Mouse (Mus musculus) adrenal gland, postnatal 14 days (tissue): ENCODE data around the gene Galr3. TPM values are rescaled to one million over a fixed set of nuclear protein-coding genes. Genes with fewer than 3 reads are reported as not detected.
A peak's percentile ranks its signal among the peaks of the same experiment; 100 is the strongest.
"Not testable (repeated sequence)": the region's sequence is repeated elsewhere in the genome, so short reads cannot be mapped to it uniquely, and the experiment has no call there.

ENCODE experiments used
- DNase-seq: peaks from one replicate; pipeline ENCODE4 v3.0.0; 2021; ENCODE audit warnings: mixed read lengths
- long read RNA-seq, 2 experiments: library from polyadenylated mRNA; stranded (forward); transcript quantifications; one replicate each; pipeline ENCODE4 v2.0.0; 2021
- total RNA-seq: library from RNA; stranded (reverse); gene quantifications from 2 replicates; pipeline ENCODE4 v1.2.3, GENCODE M21; 2021

Galr3 gene
- total RNA-seq: 0.41 and 0.78 TPM in 2 replicates
- long read RNA-seq, experiment 1: 0 reads
- long read RNA-seq, experiment 2: 0 reads

DNA sequence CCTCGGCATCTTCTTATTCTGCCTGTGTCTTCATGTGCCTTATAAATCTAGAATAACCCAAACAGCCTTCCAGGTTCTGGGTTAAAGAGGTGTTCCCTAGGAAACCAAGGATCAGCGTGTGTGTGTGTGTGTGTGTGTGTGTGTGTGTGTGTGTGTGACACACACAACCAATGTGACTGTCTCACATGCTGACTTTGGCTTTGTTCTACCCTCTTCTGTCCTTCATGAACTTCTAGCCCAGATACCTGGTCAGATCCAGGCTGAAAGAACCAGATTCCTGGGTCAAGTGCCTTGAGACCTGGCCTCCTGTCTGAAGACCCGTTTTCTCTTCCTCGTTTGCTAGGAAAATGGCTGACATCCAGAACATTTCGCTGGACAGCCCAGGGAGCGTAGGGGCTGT is at the start of gene Galr3:
Galr3 (plus strand) TSS at position 301 of the 400 bp plus-strand sequence.
- no peak for DNase-seq

DNA sequence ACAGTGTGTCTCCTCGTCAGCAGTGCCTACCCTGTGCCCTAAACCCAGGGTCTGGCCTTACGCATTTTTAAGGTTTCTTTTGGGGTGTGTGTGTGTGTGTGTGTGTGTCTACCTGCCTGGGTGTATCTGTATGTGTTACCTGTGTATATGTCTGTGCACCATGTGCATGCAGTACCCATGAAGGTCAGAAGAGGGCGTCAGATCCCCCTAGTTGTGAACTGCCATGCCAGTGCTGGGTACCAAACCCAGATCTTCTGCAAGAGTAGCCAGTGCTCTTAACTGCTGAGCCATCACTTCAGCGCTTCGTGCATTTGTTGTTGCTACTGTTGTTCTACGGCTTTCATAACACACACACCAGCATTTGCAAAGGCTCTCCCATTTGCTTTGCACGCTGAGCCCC is 49.5 kb upstream of the Galr3 start:
- DNase-seq: peak; percentile 47

DNA sequence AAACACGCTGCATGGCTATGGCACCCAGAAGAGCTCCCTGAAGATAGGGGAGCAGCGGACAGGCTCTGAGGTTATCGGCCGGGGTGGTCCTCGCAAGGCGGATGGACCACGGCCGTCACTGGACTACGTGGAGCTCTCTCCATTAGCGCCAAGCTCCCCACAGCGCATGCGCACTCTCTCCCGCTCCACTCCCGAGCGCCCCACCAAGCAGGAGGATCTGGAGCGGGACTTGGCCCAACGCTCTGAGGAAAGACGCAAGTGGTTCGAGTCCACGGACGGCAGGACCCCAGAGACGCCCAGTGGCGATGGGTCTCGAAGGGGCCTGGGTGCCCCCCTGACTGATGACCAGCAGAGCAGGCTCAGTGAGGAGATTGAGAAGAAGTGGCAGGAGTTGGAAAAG is 48.8 kb upstream of the Galr3 start:
- DNase-seq: no peak

DNA sequence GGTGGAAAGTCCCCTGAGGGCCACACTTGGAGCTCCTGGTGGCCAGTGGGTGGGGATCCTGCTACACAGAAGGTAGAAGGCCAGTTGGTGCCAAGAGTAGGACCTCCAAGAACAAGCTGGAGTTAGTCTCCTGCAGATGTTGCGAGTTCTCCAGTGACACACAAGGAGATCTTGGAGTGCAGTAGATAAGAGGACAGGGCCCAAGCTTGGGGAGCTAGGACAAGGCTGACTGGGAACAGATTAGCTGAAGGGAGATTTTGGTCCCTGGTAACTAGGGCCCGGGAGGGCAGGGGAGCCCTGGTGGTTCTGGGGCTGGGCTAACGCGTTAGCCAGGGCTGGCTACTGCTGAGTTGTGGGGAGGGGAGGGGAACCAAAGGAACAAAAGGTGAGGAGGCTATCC is 45.8 kb upstream of the Galr3 start:
- no peak for DNase-seq

DNA sequence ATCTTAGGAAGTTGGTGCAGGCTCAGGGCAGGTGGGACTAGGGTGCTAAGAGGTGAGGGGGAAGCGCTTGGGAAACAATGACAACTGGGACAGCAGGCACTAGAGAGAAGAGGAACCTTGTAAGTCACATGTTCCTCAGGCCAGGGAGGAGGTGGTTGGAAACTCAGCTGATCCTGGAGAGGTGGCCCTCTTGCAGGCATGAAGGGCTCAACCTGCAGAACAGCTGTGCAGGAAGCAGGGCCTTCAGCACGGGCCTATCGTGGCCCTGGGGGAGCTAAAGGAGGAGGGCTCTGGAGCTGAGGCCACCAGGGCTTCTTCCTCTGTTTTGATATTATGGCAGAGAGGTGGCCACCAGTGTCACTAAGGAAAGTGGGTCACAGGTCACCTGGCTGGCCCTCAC is 45.0 kb upstream of the Galr3 start:
- DNase-seq: no peak

DNA sequence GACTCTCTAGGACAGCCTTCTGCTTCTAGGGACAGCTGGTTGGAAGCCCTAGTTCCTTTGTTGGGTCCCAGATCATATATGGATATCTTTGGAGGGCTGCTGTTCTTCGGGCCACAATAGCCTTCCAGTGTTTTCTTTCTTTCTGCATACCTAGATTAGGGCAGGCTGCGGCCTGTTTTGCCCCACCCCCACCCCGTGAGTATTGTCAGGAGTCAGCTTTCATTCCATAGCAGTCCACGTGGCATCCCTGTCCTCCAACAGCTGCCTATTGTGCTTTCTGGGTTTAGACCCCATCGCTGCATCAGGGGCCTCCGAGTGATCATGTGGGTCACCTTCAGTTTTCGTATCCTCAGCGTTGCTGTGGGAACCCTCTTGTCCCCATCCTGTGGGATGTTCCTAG is 43.3 kb upstream of the Galr3 start:
- no peak for DNase-seq

DNA sequence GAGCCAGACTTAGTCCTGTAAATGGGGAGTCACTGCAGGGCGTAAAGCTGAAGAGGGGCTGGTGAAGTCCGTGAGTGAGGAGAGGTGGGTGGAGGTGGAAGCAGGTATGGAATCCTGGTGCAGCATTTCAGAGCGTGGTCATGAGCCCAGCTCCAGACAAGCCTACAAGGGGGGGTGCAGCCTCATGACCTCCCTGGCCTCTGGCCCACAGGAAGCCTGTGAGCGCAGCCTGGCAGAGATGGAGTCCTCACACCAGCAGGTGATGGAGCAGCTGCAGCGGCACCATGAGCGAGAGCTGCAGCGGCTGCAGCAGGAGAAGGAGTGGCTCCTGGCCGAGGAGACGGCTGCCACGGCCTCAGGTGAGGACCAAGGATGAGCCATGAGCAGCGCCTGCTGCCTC is 42.1 kb upstream of the Galr3 start:
- no peak for DNase-seq

DNA sequence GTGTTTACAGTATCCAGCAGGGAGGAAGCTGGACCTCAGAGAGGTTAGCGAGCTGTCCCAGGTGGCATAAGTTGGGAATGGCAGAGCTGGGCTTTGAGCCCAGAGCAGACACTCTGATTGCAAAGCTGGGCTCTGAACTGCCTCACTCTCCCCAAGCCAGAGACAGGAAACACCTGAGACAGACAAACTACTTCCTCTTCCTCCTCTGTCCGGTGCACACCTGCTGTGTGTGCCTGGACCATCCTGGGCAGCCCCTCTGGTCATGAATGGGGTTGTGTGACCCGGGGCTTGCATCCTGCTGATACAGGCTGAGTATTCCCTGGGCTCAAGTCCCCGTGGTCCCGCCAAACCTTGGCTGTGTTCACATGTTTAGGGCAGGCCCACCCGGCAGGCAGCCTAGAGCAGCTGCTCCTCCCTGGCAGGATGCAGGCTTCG is 41.3 kb upstream of the Galr3 start:
- DNase-seq: peak; percentile 37

DNA sequence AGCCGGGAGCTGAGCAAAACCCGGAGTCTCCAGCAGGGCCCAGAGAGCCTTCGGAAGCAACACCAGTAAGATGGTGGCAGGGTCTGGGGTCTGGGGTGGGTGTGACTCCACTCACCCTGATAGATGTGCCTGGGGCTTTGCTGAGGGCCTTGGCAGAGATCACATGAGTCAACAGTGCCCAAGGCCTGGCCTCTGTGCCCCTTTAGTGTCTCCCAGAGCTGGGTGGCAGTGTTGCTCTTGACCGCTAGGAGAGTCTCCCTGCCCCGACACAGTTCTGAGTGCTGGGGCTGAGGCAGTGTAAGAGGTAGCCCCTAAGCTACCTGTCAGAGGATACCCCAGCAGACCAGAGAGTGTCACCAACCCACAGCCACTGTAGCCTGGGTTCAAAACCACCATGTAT is 40.1 kb upstream of the Galr3 start:
- DNase-seq: peak; percentile 44

DNA sequence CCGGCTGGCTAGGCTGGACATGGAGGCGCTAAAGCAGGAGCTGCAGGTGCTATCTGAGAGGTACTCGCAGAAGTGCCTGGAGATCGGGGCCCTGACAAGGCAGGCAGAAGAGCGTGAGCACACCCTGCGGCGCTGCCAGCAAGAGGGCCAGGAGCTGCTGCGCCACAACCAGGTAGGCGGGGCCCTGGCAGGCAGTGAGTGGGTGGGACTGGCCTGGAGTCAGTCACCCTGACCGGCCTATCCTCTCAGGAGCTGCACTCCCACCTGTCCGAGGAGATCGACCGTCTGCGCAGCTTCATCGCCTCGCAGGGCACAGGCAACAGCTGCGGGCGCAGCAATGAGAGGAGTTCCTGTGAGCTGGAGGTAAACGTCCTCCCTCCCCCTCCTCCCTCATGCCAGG is 39.6 kb upstream of the Galr3 start:
- DNase-seq: peak; percentile 84

DNA sequence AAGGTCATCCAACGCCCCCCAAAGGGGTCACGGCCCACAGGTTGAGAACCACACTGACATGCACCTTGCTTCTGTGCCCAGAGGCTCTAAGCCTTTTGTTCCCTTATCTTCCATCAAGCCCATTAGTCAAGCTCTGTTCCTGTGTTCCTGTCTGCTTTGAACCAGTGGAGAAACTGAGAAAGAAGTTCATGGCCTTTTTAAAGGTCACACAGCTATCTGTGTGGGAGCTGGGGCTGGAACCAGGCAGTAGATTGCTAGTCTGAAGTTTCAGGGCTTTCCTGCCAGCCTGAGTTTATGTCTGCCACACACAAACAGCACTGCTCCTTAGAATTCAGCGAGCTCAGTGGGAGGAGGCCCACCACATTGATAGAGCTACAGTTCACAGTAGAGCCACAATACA is 38.6 kb upstream of the Galr3 start:
- DNase-seq: peak; percentile 26

DNA sequence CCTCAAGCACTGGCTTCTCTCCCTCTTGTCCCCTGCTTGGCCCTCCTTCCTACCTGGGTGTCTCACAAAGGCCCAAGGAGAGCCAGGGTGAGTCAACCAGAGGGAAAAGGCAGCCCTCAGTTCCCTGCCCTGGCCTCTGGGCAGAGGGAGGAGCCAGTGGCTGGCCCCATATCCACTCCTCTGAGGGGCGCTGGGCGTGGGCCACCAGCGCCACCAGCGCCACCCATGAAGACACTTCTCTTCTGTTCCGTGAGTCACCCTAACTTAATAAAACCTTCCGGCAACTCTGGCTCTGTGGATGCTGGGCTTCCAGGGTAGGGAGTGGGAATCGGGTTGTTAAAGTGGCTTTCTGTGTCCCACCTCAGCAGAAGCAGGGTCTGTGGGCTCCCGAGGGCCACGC is 36.1 kb upstream of the Galr3 start:
- peak; percentile 42 for DNase-seq

DNA sequence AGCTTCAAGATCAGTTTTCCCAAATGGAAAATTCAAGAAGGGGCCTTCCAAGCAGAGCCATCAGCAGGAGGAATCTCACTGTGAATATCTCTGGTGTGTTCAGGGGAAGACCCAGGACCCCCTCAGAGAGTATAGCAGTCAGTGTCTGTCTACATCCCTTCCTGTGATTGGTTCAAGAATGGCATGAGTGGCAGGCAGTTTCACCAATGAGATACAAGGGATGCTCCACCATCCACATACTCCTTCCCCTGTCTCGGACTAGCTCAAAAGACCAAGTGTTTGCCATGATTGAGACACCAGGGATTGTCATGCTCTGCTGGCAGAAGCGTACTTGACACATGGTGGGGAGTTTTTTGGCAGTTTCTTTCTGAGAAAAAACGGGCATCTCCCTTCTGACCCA is 35.0 kb upstream of the Galr3 start:
- DNase-seq: no peak

DNA sequence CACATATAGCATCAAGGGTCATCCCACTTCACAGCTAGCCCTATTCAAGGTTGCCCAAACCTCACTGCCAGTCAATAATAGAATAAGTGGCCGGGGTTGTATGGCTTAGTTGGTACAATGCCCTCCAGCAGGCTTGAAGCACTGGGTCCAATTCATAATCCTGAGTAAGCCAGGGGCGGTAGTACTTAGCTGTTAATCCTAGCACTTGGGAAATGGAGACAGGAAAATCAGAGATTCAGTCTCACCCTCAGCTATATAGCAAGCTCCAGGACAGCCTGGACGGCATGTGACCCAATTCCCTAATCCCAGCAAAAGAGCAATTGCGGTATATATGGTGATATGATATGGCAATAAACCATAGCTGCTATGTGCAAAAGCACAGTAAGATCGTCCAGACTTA is 34.6 kb upstream of the Galr3 start:
- DNase-seq: no peak

DNA sequence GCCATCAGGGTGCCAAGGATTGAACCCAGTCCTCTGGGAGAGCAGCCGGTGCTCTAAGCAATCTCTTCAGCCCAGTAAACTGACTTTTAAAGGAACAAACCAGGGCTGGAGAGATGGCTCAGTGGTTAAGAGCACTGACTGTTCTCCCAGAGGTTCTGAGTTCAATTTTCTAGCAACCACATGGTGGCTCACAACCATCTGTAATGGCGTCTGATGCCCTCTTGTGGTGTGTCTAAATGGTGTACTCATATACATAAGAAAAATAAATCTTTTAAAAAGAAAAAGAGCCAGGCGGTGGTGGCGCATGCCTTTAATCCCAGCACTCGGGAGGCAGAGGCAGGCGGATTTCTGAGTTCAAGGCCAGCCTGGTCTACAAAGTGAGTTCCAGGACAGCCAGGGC is 33.8 kb upstream of the Galr3 start:
- not testable (repeated sequence) for DNase-seq

DNA sequence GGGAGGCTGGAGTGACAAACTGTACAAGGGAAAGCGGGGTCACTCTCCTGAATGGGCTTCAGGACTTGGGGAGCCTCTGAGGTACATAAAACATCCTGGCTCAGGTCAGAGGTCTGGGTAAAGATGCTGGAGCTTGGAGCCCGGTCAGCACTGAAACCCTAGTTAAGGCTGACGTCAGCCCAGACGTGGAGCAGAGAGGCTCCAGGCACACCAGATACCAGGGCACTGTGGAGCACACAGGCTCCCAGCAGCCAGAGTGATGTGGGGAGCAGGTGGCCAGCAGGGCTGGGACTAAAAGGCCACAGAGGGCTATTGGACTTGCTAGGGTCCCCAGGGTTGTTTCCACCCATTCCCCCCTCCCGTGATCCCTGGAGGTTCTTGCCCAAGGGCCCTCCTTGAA is 32.0 kb upstream of the Galr3 start:
- DNase-seq: no peak

DNA sequence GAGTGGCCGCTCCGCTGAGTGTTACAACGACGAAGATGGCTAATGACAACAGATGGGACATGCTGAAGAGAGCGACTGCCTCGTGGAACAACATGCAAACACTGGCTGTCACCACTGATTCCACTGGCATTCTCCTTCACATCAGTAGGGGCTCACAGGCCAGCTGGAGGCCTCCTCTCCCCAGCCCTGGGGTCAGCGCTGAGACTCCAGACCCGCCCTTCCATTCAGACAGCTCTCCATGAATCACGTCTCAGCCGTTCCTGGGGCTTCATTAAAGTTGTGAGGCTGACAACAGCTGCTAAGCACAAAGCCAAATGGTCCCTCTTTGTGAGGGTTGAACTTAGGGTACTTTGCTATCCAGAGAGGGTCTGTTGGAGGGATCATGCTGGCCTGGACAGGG is 30.1 kb upstream of the Galr3 start:
- DNase-seq: no peak

DNA sequence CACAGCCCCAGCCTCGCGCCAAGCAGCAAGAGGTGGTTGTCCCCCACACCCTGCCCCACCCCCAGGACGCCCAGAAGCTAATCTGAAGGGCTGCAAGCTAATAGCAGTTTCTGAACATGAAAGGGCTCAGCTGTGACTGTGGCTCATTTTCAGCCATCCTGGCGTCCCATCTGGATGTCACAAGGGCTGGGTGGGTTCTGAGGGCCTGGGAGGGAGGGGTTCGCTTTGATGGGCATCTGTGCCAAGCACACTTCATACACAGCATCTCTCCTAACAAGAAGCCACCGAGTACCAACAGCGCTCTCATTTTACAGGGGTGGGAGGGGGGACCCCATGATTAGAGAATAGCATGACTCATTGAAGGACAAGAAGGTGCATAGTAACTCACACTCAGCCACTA is 28.3 kb upstream of the Galr3 start:
- DNase-seq: no peak

DNA sequence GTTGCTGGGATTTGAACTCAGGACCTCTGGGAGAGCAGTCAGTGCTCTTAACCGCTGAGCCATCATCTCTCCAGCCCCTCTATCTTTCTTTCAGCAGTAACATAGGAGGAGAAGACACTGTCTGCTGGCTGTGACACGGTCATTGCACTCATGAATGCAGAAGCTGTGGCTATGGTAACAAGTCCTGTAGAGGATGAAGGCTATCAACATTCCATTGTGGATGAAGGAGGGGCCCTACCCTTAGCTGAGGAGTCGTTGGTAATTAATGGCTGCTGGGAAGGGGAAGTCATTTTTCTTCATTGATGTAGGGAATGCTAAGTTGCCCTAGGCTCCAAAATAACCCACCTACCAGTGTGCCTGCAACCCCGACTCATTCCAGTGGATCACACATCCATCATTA is 23.5 kb upstream of the Galr3 start:
- no peak for DNase-seq

DNA sequence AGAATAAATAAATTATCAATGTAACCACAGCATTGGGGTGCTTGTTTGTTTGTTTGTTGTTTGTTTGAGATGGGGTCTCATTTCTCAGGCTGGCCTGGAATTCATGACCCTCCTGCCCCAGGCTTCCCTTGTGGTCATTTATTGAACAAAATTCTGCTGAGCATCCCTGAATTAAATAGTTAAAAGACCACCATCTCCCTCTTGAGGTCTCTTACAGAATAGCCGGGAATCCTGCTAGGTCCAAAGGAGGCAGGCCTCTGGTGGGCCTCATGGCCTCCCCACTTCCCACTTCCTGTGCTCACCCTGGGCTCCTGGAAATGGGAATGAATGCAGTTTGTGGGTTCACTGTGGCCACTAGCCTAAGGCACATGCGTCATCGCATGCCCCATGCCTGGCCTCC is 22.8 kb upstream of the Galr3 start:
- no peak for DNase-seq

DNA sequence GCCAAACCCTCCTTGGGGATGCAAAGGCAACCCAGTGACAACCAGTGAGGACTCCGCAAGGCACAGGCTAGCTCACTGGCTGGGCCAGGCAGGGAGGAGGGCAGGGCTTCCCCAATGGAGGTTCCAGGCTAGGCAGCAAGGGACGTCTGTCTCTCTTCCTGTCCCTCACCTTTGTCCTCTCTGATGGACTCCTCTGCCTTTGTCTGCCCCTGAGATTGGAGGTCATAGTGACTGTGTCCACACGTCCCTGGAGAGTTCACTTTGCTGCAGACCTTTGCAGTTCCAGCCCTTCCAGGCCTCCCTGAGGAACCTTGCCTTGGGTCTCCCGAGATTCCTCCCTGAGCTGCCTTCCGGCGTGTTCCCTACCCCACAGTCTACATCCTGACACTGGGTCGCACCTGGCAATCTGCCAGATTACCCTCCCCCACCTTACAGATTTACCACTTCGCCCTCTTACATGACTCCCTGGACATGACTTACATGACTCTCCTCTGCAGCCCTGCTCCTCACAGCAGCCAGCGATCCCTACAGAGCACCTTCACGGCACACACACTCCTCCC is 18.9 kb upstream of the Galr3 start:
- peak; percentile 55 for DNase-seq

DNA sequence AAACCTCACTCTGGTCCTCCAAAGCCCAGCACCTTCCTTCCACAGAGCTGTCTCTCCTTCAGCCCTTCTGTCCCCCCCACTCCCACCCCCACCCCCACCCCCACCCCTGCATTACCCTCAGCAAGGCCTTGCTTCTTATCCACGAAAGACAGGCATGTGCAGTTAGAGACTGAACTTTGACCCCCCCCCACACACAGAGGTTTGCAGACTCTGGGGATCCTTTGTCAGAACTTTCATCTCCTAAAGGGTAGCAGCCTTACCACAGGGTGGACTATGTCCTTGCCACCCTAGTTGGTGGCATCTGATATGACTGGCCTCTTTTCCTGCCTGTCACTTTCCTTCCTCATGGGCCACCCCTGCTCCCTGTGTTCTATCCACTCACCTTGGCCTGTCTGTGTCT is 18.3 kb upstream of the Galr3 start:
- DNase-seq: no peak

DNA sequence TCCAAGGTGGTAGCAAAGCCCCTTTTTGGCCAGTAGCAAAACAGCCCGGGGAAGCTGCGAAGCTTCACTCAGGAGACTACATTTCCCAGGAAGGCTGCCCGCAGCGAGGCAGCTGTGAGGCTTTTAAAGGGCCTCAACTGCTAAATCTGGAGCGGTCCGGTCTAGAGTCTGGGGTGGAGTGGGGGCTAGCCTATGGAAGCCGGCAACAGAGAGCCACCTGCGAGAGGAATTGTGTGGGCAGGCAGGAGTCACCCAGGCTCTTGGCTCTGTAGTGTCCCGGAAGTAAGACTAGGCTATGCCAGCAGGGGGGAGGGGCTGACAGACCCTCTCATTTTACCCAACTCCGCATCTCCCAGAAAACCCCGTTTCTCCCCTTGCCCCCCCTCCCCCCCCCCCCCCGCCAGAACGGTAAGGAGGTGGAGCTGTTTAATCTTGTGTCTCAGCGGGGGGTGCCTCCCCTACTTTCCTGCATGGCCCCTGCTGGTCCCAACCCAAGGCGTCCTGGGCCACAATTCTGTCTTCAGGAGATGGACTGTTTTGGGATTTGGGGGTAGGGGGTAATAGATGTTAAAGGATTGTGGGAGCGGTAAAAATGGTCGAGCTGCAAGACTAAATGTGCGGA is 15.9 kb upstream of the Galr3 start:
- DNase-seq: no peak

DNA sequence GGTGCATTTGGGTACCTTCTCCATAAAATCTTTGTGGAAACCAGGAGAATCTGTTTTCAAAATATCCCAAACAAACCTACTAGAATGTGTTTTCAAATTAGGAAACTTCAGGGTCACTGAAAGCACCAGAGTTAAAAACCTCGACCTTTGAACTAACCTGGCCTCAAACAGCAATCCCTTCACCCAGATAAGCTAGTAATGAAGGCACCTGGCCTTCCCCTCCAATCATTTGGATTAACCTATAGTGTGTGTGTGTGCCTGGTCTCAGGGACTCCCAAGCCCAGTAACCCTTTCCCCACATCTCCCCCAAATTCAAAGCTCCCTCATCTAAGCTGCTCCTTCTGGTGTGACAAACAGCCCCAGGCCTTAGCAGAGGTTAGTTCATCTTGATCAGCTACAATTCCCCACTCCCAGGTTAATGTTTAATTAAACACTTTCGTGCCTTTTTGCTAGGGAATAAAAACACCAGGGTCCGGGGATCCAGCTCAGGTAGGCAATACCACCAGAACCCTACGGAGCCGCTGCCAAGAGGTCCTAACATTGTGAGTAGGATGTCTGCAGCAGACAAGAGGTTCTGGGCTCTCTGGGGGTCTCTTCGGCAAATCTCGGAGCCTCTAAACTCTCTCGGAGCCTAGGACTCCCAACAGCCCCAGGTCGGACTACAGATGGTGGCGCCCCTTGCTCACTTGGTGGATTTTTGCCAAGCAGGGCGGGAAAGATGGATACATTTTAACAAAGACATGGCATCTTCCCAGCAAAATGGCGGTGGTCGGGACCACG is 15.0 kb upstream of the Galr3 start:
- DNase-seq: no peak
